Mouse (Mus musculus) heart, embryonic 15.5 days (tissue): ENCODE results near the gene Zfp414. TPM values are rescaled to one million over a fixed set of nuclear protein-coding genes. Genes with fewer than 3 reads are reported as not detected.

Source experiments
- ATAC-seq: fragments of 200-750 bp; cut with Nextera tagmentation; replicated peaks from 2 replicates; pipeline ENCODE4 v1.8.0; 2017; ENCODE audit warnings: low read depth, moderate TSS enrichment; ENCODE audit not compliant: insufficient number of reproducible peaks, insufficient read depth, low FRiP score
- H3K27ac ChIP-seq: fragments of 300-500 bp; sonication (generic); 2 replicates; pipeline ENCODE4 v1.5.1; 2015; ENCODE audit warnings: mild to moderate bottlenecking, inconsistent platforms
- H3K27me3 ChIP-seq: fragments of 300-500 bp; sonication (generic); 2 replicates; pipeline ENCODE4 v1.6.1; 2015; ENCODE audit warnings: inconsistent platforms
- H3K36me3 ChIP-seq: fragments of 300-500 bp; sonication (generic); 2 replicates; pipeline ENCODE4 v1.6.1; 2015; ENCODE audit warnings: mild to moderate bottlenecking, inconsistent platforms
- H3K4me1 ChIP-seq: fragments of 300-500 bp; sonication (generic); replicated peaks from 2 replicates; pipeline ENCODE4 v1.6.1; 2015; ENCODE audit warnings: inconsistent platforms
- H3K4me2 ChIP-seq: fragments of 300-500 bp; sonication (generic); 2 replicates; pipeline ENCODE4 v1.6.1; 2015; ENCODE audit warnings: inconsistent platforms, mild to moderate bottlenecking, moderate library complexity
- H3K4me3 ChIP-seq: fragments of 300-500 bp; sonication (generic); 2 replicates; pipeline ENCODE4 v1.5.1; 2015; ENCODE audit warnings: mild to moderate bottlenecking, inconsistent platforms
- H3K9ac ChIP-seq: fragments of 300-500 bp; sonication (generic); 2 replicates; pipeline ENCODE4 v1.6.1; 2015; ENCODE audit warnings: mild to moderate bottlenecking, inconsistent platforms
- H3K9me3 ChIP-seq: fragments of 300-500 bp; sonication (generic); replicated peaks from 2 replicates; pipeline ENCODE4 v1.6.1; 2016; ENCODE audit warnings: inconsistent platforms
- WGBS: fragments of 180-500 bp; shearing (Covaris S2); methylation state at CpG from one replicate; pipeline ENCODE4 v1.1.7; 2015; ENCODE audit warnings: mixed read lengths; 5-methylcytosine and 5-hydroxymethylcytosine counted together
- polyA plus RNA-seq: library from polyadenylated mRNA; unstranded; fragments of >200 nt; fragmentation: Nextera tagmentation; extraction: Ambion mirVana; gene quantifications from 2 replicates; pipeline ENCODE4 v1.2.1, GENCODE M21; 2015

Gene Zfp414
- polyA plus RNA-seq, 1 experiment from 2014 or later: 29.8 TPM

- peak overlapping the region; percentile 29; the same call in 1 of the 2 replicates for H3K27ac ChIP-seq
- no peaks in the 10 kb centered on the region for H3K27me3 ChIP-seq
- no peak overlapping the region for H3K4me3 ChIP-seq
- H3K9me3 ChIP-seq: no peaks in the 10 kb centered on the region
- H3K4me1 ChIP-seq: no peaks in the 10 kb centered on the region
- WGBS: 36% methylated on average over 3 of the region's 3 CpGs
- H3K4me2 ChIP-seq: no peak overlapping the region
- peaks cover 53% of the 10 kb centered on the region for H3K36me3 ChIP-seq
- ATAC-seq: no peak
- no peak overlapping the region for H3K9ac ChIP-seq
Measured at GRCm38 (mm10) chr17:33666813-33667212, 37.9 kb downstream of the Zfp414 start.

- H3K36me3 ChIP-seq: peaks cover 37% of the 10 kb centered on the region
- WGBS: 84% methylated on average over 3 of the region's 3 CpGs
- no peaks in the 10 kb centered on the region for H3K27me3 ChIP-seq
- H3K4me3 ChIP-seq: no peak overlapping the region
- no peak overlapping the region for H3K9ac ChIP-seq
- no peak overlapping the region for H3K27ac ChIP-seq
- no peak for ATAC-seq
- H3K4me1 ChIP-seq: no peaks in the 10 kb centered on the region
- no peaks in the 10 kb centered on the region for H3K9me3 ChIP-seq
- H3K4me2 ChIP-seq: no peak overlapping the region
Measured at GRCm38 (mm10) chr17:33669681-33670080, 40.8 kb downstream of the Zfp414 start.

GRCm38 (mm10) chr17:33673837-33674236 is 44.9 kb downstream of the Zfp414 start:
- no peak for ATAC-seq
- H3K4me3 ChIP-seq: no peak overlapping the region

GRCm38 (mm10) chr17:33675452-33675851 is 46.6 kb downstream of the Zfp414 start:
- no peak for ATAC-seq
- H3K4me1 ChIP-seq: peaks cover 22% of the 10 kb centered on the region
- H3K9ac ChIP-seq: no peak overlapping the region

More at GRCm38 (mm10) chr17:33673837-33674236, 44.9 kb downstream of the Zfp414 start:
- H3K27me3 ChIP-seq: no peaks in the 10 kb centered on the region
- peaks cover 14% of the 10 kb centered on the region for H3K4me1 ChIP-seq
- H3K9me3 ChIP-seq: no peaks in the 10 kb centered on the region
- no peak overlapping the region for H3K27ac ChIP-seq
- H3K9ac ChIP-seq: no peak overlapping the region
- 76% methylated on average over 1 of the region's 1 CpGs for WGBS
- H3K4me2 ChIP-seq: no peak overlapping the region
- H3K36me3 ChIP-seq: peaks cover 26% of the 10 kb centered on the region

GRCm38 (mm10) chr17:33676086-33676485 is 47.2 kb downstream of the Zfp414 start:
- WGBS: 84% methylated on average over 2 of the region's 2 CpGs
- Histone ChIP-seq H3K9me3 (no peaks in the 10 kb centered on the region), H3K36me3 (peaks cover 26% of the 10 kb centered on the region), H3K27ac (no peak overlapping the region), H3K9ac (no peak overlapping the region), H3K27me3 (no peaks in the 10 kb centered on the region), H3K4me2 (no peak overlapping the region), H3K4me1 (peaks cover 25% of the 10 kb centered on the region), H3K4me3 (no peak overlapping the region)
- no peak for ATAC-seq

More at GRCm38 (mm10) chr17:33675452-33675851, 46.6 kb downstream of the Zfp414 start:
- Histone ChIP-seq H3K36me3 (peaks cover 26% of the 10 kb centered on the region), H3K4me3 (no peak overlapping the region), H3K27ac (no peak overlapping the region), H3K9me3 (no peaks in the 10 kb centered on the region), H3K27me3 (no peaks in the 10 kb centered on the region), H3K4me2 (no peak overlapping the region)

- no peak for ATAC-seq
- Histone ChIP-seq H3K4me1 (peaks cover 45% of the 10 kb centered on the region), H3K9ac (no peak overlapping the region), H3K27me3 (no peaks in the 10 kb centered on the region), H3K36me3 (peaks cover 22% of the 10 kb centered on the region), H3K9me3 (no peaks in the 10 kb centered on the region), H3K27ac (no peak overlapping the region), H3K4me3 (no peak overlapping the region), H3K4me2 (no peak overlapping the region)
Measured at GRCm38 (mm10) chr17:33678771-33679170, 49.9 kb downstream of the Zfp414 start.

Other genes starting within 250 kb of the Zfp414 start
- 7.5 TPM in 2 replicates for gene Zfp101, start 234.4 kb upstream of the Zfp414 start, polyA plus RNA-seq
- not detected in 2 replicates for gene Actl9, start 196.2 kb upstream of the Zfp414 start, polyA plus RNA-seq
- gene Adamts10, start 104.9 kb upstream of the Zfp414 start, polyA plus RNA-seq: 30.4 and 57.3 TPM in 2 replicates
- gene Myo1f, start 73.4 kb upstream of the Zfp414 start, polyA plus RNA-seq: 2.0 and 5.0 TPM in 2 replicates
- gene Pram1, start 9.0 kb downstream of the Zfp414 start, polyA plus RNA-seq: 0.24 and 0.70 TPM in 2 replicates
- gene Hnrnpm, start 57.8 kb downstream of the Zfp414 start, polyA plus RNA-seq: 180 and 183 TPM in 2 replicates
- gene March2, start 89.6 kb downstream of the Zfp414 start, polyA plus RNA-seq: 98.6 and 118 TPM in 2 replicates
- 274 and 318 TPM in 2 replicates for gene Rab11b, start 131.4 kb downstream of the Zfp414 start, polyA plus RNA-seq
- 15.4 and 20.0 TPM in 2 replicates for gene Angptl4, start 152.7 kb downstream of the Zfp414 start, polyA plus RNA-seq
- gene Kank3, start 181.4 kb downstream of the Zfp414 start, polyA plus RNA-seq: 44.1 and 52.6 TPM in 2 replicates
- gene Rps28, start 195.5 kb downstream of the Zfp414 start, polyA plus RNA-seq: 456 and 543 TPM in 2 replicates
- 487 and 517 TPM in 2 replicates for gene Ndufa7, start 195.5 kb downstream of the Zfp414 start, polyA plus RNA-seq
- 31.4 and 39.9 TPM in 2 replicates for gene Cd320, start 214.0 kb downstream of the Zfp414 start, polyA plus RNA-seq
- not detected in 2 replicates for gene Gm7029, start 244.7 kb downstream of the Zfp414 start, polyA plus RNA-seq